Mouse (Mus musculus) T-helper 17 cell (primary cell): ENCODE results near the gene Sema3d.

Experiments
- in situ Hi-C, 2 experiments: fragments of 300-600 bp; cut with MboI, MseI; formaldehyde crosslinking; loops; 1 replicate in 1 of 2; 2 replicates in 1 of 2; pipeline ENCODE4 v1.15.1; 2025; ENCODE audit warnings: high pct_unique_total_duplicates in 2 of 2

The Sema3d gene

GRCm38 (mm10) chr5:12383133-12383959, at the start of gene Sema3d:
Gene Sema3d, plus strand, starts transcription at chr5:12383385.
- in situ Hi-C loops, result no loop called here

GRCm38 (mm10) chr5:12377261-12377660, 5.9 kb upstream of the Sema3d start:
- in situ Hi-C loops, result no loop called here

DNA sequence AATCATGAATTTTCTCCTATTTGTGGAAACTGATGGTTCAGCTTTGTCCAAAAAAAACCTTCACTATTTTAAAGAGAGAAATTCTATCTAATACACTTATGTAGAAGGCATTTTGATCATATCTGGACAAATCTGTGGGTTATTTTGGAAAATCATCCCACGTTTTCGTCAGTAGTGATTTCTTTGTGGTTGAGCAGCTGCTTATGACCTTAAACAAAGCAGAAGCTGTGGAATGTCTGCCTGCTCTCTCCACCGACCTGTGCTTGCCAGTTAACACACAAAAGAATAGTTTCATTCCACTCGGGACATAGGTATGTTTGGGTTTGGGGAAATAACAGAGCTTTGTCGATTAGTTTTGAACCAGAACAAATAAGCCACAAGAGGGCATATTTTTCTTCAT, 4.3 kb upstream of the Sema3d start:
- in situ Hi-C loops, result no loop called here

GRCm38 (mm10) chr5:12382010-12382409, 1.2 kb upstream of the Sema3d start:
- in situ Hi-C loops, result no loop called here

GRCm38 (mm10) chr5:12383960-12384285, 738 bp downstream of the Sema3d start:
- in situ Hi-C loops, result no loop called here

DNA sequence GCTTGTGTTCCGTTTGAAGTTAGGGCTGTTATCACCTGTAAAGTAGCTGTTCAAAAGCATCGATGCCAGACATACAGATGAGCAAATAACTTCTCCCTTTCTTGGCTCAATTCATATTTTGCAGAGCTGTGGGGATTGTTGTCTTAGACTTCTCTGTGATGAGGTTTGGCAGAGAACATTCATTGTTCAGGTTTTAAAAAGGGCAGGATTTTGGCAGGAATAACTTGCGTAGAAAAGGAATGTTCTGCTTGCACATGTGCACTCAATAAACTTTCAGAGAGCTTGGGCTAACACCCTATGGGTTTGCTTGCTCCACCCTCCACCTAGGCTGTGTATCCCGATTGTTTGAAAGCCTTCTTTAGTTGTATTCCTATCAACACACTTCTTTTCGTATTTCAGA, 9.5 kb downstream of the Sema3d start:
- in situ Hi-C loops, result no loop called here

DNA sequence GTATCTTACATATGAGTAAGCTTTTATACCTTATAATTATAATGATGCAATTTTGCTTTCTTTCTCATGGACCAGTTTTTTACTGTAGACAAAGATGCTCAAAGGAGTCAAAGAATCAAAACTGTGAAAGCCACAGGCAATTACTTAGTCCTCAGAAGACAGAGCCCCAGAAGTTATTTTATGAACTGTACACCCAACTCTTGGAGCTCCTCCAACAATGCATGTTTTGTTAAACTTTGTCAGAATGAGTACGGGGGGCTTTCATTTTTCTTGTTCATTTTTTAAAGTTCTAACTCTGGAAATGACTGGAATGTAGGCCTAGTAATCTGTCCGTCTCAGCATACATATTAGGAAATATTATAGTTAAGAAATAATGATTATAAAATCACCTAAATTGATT, 16.1 kb downstream of the Sema3d start:
- in situ Hi-C loops, result no loop called here

DNA sequence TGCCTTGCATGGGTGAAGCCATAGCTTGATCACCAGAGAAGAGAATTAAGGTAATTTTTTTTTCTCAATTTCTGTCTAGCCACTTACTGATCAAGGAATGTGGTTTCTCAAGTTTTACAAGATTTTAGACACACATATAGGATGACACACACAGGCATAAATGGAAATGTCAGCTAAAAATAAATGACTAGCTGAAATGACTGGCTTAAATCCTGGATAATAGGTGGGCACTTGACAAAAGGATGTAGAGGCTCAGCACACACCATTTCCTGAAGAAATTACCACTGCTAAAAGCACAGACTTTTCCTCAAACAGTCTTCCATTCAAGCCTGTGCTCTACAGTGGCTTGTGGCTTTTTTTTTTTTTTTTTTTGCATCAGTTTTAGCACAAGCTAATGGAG, 21.0 kb downstream of the Sema3d start:
- in situ Hi-C loops, result no loop called here

DNA sequence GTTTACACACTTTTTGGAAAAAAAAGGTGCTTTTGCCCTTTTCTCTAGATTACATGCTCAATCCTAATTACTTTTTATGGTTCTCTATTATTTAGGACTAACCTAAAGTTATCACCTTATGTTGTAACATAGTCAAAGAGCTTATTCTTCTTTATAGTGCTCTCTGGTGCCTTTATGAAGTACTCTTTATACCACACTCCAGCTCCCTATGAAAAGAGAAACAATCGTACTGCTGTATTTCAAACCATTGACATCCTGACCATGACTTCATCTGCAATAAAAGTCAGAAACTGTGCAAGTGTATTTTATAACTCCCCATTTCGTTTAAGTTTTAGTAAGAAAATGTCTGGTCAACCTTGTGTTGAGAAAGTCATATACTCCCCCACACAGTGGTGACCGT, 29.4 kb downstream of the Sema3d start:
- in situ Hi-C loops, result no loop called here

GRCm38 (mm10) chr5:12423264-12423663, 40.1 kb downstream of the Sema3d start:
- in situ Hi-C loops, result no loop called here

DNA sequence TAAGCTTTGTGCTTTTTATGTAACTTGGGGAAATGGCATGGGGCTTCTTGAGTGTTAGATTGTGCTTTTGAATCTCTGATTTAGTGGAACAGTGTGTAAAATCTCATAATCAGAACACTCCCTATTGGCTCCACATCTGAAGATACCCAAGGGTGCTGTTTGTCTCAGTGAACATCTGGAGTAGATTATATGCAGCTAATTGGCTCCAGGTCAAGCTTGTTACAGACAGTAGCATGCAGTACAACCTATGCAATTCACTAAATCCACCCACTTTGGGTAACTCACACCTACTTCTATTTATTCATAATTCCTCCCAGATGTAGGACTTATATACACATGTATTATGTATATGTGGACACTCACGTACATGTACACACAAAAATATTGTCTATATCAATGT, 58.6 kb downstream of the Sema3d start:
- in situ Hi-C loops, result no loop called here

DNA sequence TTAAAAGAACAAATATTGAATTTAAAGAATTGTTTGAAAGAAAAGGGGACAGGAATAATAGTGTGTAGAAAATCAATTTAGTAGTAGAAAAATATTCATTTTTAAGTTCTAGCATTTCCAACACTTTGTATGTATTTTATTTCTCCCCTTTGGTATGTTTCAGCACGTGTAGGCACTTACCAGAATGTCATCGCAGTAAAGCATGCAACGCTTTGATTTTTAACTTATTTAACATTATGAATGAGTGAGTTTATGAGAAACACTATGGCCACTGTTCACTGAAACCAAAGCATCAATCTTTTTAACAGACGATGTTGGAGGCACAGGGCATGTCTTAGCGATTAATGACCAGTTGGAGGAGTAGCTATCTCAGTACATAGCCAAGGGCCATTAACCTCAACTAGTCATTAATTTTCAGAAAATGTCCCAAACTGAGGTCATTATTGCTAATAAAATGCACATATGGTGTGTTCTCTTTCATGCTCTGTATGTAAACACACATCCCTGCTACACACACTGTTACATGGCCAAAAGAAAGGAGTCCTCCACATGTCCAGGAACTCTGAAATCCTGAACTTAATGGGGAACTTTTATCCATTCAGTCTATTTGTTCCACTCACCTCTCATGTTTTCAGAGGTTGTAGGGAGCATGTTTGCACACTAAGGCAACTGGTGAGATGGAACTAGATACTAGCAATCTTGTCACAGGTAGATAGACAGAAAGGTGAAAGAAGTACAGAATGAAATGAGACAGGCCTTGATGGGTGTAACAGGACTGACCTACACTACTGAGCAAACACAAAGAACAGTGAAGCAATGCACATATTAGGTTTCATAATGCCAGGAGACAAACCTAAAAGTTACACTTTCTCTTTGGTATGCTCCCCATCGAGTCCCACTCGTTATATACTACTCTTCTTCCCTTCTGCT, 59.3 kb downstream of the Sema3d start:
- in situ Hi-C loops, result no loop called here

- in situ Hi-C loops, result no loop called here
These were observed 67.9 kb downstream of the Sema3d start for GRCm38 (mm10) chr5:12451089-12451488.

DNA sequence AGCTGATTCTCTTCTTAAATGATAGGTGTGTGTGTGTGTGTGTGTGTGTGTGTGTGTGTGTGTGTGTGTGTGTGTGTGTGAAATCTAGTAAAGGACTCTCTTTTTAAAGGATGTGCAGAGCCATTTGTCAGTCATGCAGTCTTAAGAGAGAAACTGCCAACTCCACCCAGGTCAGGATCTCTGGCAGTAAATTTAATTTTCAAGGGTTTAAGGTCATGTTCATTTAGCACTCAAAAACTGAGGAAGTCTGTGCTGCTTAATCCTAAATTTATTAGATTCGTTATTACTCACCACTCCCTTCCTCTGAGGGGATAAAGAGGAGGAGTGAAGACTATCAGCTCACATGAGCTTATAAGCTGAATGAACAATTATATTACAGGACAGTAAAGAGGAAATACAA, 71.8 kb downstream of the Sema3d start:
- in situ Hi-C loops, result no loop called here

DNA sequence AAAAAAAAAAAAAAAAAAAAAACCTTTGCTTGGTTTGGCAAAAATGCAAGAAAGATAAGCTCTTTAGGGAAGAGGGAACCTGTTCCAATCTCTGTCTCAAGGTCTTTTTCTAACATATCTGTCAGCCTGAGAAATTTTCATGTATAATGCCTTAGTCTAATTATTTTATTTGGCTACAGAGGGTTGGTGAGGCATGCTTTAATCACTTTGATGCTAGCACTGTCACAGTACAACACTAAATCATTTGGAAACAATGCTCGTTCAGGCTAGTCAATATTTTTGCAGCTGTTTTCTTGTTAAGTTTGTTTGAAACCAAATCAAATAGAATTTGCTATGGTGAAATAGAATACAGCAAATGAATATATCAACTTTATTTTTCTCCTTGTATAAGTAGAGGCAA, 74.3 kb downstream of the Sema3d start:
- in situ Hi-C loops, result no loop called here

GRCm38 (mm10) chr5:12467568-12468336, 84.6 kb downstream of the Sema3d start:
- in situ Hi-C loops, result no loop called here

DNA sequence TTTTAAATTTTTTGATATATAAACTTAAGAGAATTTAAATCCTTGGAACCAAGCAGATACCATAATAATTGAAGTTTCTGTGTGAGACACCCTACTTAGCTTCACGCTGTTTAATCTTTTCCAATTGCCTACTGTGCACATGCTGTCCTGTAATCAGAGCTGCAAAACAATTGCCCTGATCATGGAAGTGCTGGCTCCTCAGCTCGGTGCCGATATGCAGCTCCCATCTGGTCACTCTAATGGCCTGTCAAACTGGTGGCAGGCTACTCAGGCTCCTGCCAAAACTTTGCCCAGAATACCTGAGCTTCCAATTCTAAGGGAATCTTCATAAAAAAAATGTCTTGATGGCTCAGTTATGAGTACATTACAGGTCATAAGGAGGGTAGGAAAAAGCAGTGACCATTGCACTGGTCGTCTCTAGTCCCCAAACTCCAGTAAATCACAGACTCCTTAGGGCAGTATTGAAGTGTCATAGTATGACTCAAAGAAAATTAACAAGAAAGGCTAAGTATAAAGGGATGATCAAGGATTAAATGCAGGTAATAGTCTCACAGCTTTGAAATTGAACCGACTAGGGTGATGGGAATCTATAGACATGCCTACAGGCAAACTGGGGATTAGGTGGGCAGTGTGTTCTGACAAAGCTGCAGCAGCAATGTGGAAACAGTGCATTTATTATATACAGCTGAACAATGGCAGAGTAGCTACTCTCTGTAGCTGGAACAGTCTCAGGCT, 91.9 kb downstream of the Sema3d start:
- in situ Hi-C loops, result no loop called here

GRCm38 (mm10) chr5:12475639-12475916, 92.4 kb downstream of the Sema3d start:
- in situ Hi-C loops, result no loop called here

DNA sequence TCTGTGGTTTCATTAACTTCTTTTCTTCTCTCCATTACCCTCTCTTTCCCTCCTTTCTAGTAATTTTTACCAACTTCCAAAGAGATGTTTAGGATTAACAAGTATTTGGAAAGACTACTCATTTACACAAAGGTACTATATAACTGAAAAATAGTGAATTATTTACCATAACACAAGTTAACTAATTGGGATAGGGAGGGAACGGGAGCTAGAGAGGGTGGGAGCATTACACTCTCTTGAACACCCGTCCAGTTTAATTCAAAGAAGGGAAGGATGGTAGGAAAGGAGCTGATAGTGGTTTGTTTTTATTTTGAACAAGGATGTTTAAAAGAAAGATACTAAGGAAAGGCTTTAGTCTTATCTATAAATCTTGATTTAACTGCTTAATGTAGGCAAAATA, 104.7 kb downstream of the Sema3d start:
- in situ Hi-C loops, result no loop called here

DNA sequence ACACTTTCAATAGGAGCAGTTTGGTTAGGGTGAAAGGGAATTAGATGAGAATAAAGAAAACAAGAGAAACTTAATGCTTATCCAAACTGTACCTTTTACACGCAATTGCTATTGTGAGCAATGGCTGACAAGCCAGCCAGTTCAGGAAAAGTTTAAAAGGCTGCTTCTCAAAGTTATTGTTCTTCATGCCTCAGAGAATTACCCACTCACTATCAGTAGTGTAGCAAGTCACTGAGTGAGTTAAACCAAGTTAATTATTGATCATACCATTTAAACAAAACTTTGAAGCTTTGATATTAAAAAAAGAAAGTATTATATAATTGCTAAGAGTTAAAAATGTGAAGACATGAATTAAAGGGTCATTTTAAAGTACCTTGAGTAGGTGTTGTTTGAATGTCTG, 108.5 kb downstream of the Sema3d start:
- in situ Hi-C loops, result no loop called here

- in situ Hi-C loops, result no loop called here
These were observed 115.2 kb downstream of the Sema3d start for GRCm38 (mm10) chr5:12498227-12498928.
